19 mouse cellular contexts compared by ENCODE assay signal in the genomic region with DNA sequence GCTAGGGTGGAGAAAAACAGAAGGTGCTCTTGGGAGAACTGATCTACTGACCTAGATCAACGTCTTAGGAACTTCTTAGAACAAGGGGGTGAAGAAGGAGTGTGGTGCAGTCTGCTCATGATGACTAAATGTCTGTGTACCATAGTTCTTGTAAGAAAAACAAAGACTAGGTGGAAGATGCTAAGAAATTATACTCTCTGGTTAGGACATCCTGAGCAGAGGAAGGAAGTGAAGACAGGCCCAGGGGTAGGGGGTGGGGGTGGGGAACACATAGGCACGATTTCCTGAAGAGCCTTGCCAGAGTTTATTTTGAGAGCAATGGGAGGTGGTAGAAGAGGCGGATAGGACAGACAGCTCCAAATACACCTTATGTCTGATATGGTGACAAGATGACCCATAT. TPM values are rescaled to one million over a fixed set of nuclear protein-coding genes. Genes with fewer than 3 reads are reported as not detected.
DNase-seq lines count a peak whose midpoint lies in the region; ATAC-seq and TF ChIP-seq lines count a peak whose summit lies in the region.
"Had no signal": no experiment of that assay in that cellular context is flagged by ENCODE, and none has a peak within 500 bp of the region (broad histone marks: within the 10 kb centered on the region; RNA-seq: fewer than 3 reads in every experiment).

No protein-coding gene starts in this region.

- no peak overlapping the region for H3K9ac ChIP-seq in heart, embryonic 15.5 days
- no peak overlapping the region for H3K9ac ChIP-seq in heart, embryonic 12.5 days
- no peak overlapping the region for H3K9ac ChIP-seq in stomach, embryonic 16.5 days (ENCODE audit: low read length)
- no peak overlapping the region for H3K9ac ChIP-seq in stomach, postnatal 0 days (ENCODE audit: low read length)
- H3K9ac ChIP-seq in hindbrain, embryonic 14.5 days = no peak overlapping the region
- H3K9ac ChIP-seq: embryonic facial prominence, embryonic 15.5 days; forebrain, embryonic 12.5 days; liver, embryonic 13.5 days; neural tube, embryonic 12.5 days had no signal

- no peak for ATAC-seq in heart, embryonic 15.5 days (replicated peaks; ENCODE audit: insufficient number of reproducible peaks, insufficient read depth, low FRiP score, low read depth)
- ATAC-seq in heart, embryonic 12.5 days (ENCODE audit: insufficient number of reproducible peaks, low FRiP score) = no peak
- no peak for ATAC-seq in stomach, embryonic 16.5 days (ENCODE audit: insufficient read depth, low FRiP score)
- no peak; the same call in 1 of the 2 replicates for ATAC-seq in stomach, postnatal 0 days (ENCODE audit: low FRiP score, low TSS enrichment)
- peak; percentile 21 for ATAC-seq in inflammation-experienced regulatory T-cells, adult 6 months
- ATAC-seq in hindbrain, embryonic 14.5 days (ENCODE audit: low FRiP score) = no peak

- WGBS in heart, embryonic 15.5 days = 34% methylated on average over 3 of the region's 3 CpGs
- 43% methylated on average over 3 of the region's 3 CpGs for WGBS in heart, embryonic 12.5 days
- 69% methylated on average over 3 of the region's 3 CpGs for WGBS in stomach, embryonic 16.5 days
- 67% methylated on average over 3 of the region's 3 CpGs for WGBS in stomach, postnatal 0 days
- WGBS in hindbrain, embryonic 14.5 days = 81% methylated on average over 3 of the region's 3 CpGs

- TF ChIP-seq EP300 in stomach, postnatal 0 days (optimal IDR thresholded peaks at IDR 0.05) = no peak

- no peak for DNase-seq in stomach, postnatal 0 days (ENCODE audit: low spot score)
- no peak for DNase-seq in ovary, postnatal 36 days (ENCODE audit: low spot score)
- no peak for DNase-seq in hindbrain, embryonic 14.5 days (ENCODE audit: low spot score)
- DNase-seq: cerebellum, postnatal 10 days; embryo, embryonic 11 days; left cerebral cortex, postnatal 4 days; liver, embryonic 13.5 days; lung, postnatal 14 days; right cerebral cortex, postnatal 14 days had no signal

- no peak overlapping the region for H3K4me2 ChIP-seq in heart, embryonic 15.5 days
- no peak overlapping the region for H3K4me2 ChIP-seq in heart, embryonic 12.5 days
- H3K4me2 ChIP-seq in stomach, embryonic 16.5 days (ENCODE audit: low read depth, low read length) = no peak overlapping the region
- no peak overlapping the region for H3K4me2 ChIP-seq in stomach, postnatal 0 days (replicated peaks; ENCODE audit: low read depth)
- H3K4me2 ChIP-seq in hindbrain, embryonic 14.5 days (replicated peaks) = no peak overlapping the region
- H3K4me2 ChIP-seq: embryonic facial prominence, embryonic 15.5 days; forebrain, embryonic 12.5 days; liver, embryonic 13.5 days; neural tube, embryonic 12.5 days had no signal

- H3K27ac ChIP-seq in heart, embryonic 15.5 days = peak overlapping the region; percentile 70; the same call in 1 of the 2 replicates
- H3K27ac ChIP-seq in heart, embryonic 12.5 days (ENCODE audit: poor library complexity, severe bottlenecking) = no peak overlapping the region; the same call in 1 of the 2 replicates
- H3K27ac ChIP-seq in stomach, embryonic 16.5 days (ENCODE audit: low read length) = 0 out of 2 replicates have a peak overlapping the region, but pooled peaks have one; percentile 29
- no peak overlapping the region for H3K27ac ChIP-seq in stomach, postnatal 0 days (replicated peaks)
- H3K27ac ChIP-seq in hindbrain, embryonic 14.5 days = no peak overlapping the region
- H3K27ac ChIP-seq: embryonic facial prominence, embryonic 15.5 days; forebrain, embryonic 12.5 days; hindbrain, embryonic 10.5 days; liver, embryonic 13.5 days; midbrain, embryonic 10.5 days; neural tube, embryonic 12.5 days had no signal

- peaks cover 4% of the 10 kb centered on the region for H3K36me3 ChIP-seq in heart, embryonic 15.5 days
- peaks cover 52% of the 10 kb centered on the region for H3K36me3 ChIP-seq in heart, embryonic 12.5 days
- peaks cover 2% of the 10 kb centered on the region; the same call in 1 of the 2 replicates for H3K36me3 ChIP-seq in stomach, embryonic 16.5 days (ENCODE audit: control insufficient read depth, insufficient read depth, low read length)
- no peaks in the 10 kb centered on the region for H3K36me3 ChIP-seq in stomach, postnatal 0 days (ENCODE audit: control insufficient read depth, insufficient read depth, low read length)
- peaks cover 8% of the 10 kb centered on the region; the same call in 1 of the 2 replicates for H3K36me3 ChIP-seq in hindbrain, embryonic 14.5 days (replicated peaks; ENCODE audit: control insufficient read depth, insufficient read depth)
- H3K36me3 ChIP-seq: embryonic facial prominence, embryonic 15.5 days; forebrain, embryonic 12.5 days; G1E; liver, embryonic 13.5 days; midbrain, embryonic 10.5 days; neural tube, embryonic 12.5 days had no signal

- no peaks in the 10 kb centered on the region for H3K9me3 ChIP-seq in heart, embryonic 15.5 days (replicated peaks)
- H3K9me3 ChIP-seq in heart, embryonic 12.5 days (replicated peaks) = no peaks in the 10 kb centered on the region
- no peaks in the 10 kb centered on the region for H3K9me3 ChIP-seq in stomach, embryonic 16.5 days (replicated peaks; ENCODE audit: control insufficient read depth, low read length)
- no peaks in the 10 kb centered on the region for H3K9me3 ChIP-seq in stomach, postnatal 0 days (ENCODE audit: control insufficient read depth, low read length)
- H3K9me3 ChIP-seq in hindbrain, embryonic 14.5 days (ENCODE audit: control insufficient read depth, low read length) = no peaks in the 10 kb centered on the region
- H3K9me3 ChIP-seq: embryonic facial prominence, embryonic 15.5 days; forebrain, embryonic 12.5 days; G1E; hindbrain, embryonic 10.5 days; liver, embryonic 13.5 days; midbrain, embryonic 10.5 days; neural tube, embryonic 12.5 days had no signal

- no peak for TF ChIP-seq CTCF in stomach, postnatal 0 days (IDR thresholded peaks at IDR 0.05; ENCODE audit: low read depth)

- H3K4me3 ChIP-seq in heart, embryonic 15.5 days = no peak overlapping the region
- no peak overlapping the region for H3K4me3 ChIP-seq in heart, embryonic 12.5 days
- no peak overlapping the region for H3K4me3 ChIP-seq in stomach, embryonic 16.5 days (replicated peaks; ENCODE audit: low read length)
- H3K4me3 ChIP-seq in stomach, postnatal 0 days (ENCODE audit: low read depth, low read length) = no peak overlapping the region
- H3K4me3 ChIP-seq in hindbrain, embryonic 14.5 days (replicated peaks; ENCODE audit: low read length) = no peak overlapping the region
- H3K4me3 ChIP-seq: embryonic facial prominence, embryonic 15.5 days; forebrain, embryonic 12.5 days; hindbrain, embryonic 10.5 days; liver, embryonic 13.5 days; midbrain, embryonic 10.5 days; neural tube, embryonic 12.5 days had no signal

- H3K4me1 ChIP-seq in heart, embryonic 15.5 days (replicated peaks) = peaks cover 74% of the 10 kb centered on the region
- peaks cover 73% of the 10 kb centered on the region for H3K4me1 ChIP-seq in heart, embryonic 12.5 days (replicated peaks)
- peaks cover 18% of the 10 kb centered on the region for H3K4me1 ChIP-seq in stomach, embryonic 16.5 days (ENCODE audit: control insufficient read depth, insufficient read depth, low read length)
- H3K4me1 ChIP-seq in stomach, postnatal 0 days (replicated peaks; ENCODE audit: control insufficient read depth, insufficient read depth) = peaks cover 7% of the 10 kb centered on the region
- no peaks in the 10 kb centered on the region for H3K4me1 ChIP-seq in hindbrain, embryonic 14.5 days (replicated peaks; ENCODE audit: control insufficient read depth, insufficient read depth, low read length)
- H3K4me1 ChIP-seq: embryonic facial prominence, embryonic 15.5 days; forebrain, embryonic 12.5 days had no signal

- no peaks in the 10 kb centered on the region for H3K27me3 ChIP-seq in heart, embryonic 15.5 days
- no peaks in the 10 kb centered on the region for H3K27me3 ChIP-seq in heart, embryonic 12.5 days (replicated peaks)
- H3K27me3 ChIP-seq in stomach, embryonic 16.5 days (ENCODE audit: control insufficient read depth, insufficient read depth, low read length) = no peaks in the 10 kb centered on the region
- H3K27me3 ChIP-seq in stomach, postnatal 0 days (ENCODE audit: control insufficient read depth, insufficient read depth, low read length) = no peaks in the 10 kb centered on the region
- no peaks in the 10 kb centered on the region for H3K27me3 ChIP-seq in hindbrain, embryonic 14.5 days (ENCODE audit: control insufficient read depth, insufficient read depth, low read length)
- H3K27me3 ChIP-seq: embryonic facial prominence, embryonic 15.5 days; forebrain, embryonic 12.5 days; liver, embryonic 13.5 days; neural tube, embryonic 12.5 days had no signal

RNA-seq across cellular contexts. Expression of gene Adam19, which starts 27.6 kb away (rescaled TPM):
- 19.6 and 26.5 TPM in 2 replicates for polyA plus RNA-seq in heart, embryonic 15.5 days (2015; fragmentation: Nextera tagmentation; extraction: Ambion mirVana)
- 44.2 and 48.3 TPM in 2 replicates for polyA plus RNA-seq in heart, embryonic 12.5 days (2016; fragmentation: Nextera tagmentation; extraction: Ambion mirVana)
- 22.0 and 22.4 TPM in 2 replicates for polyA plus RNA-seq in stomach, embryonic 16.5 days (2015; fragmentation: Nextera tagmentation; extraction: Ambion mirVana)
- 4.3 and 4.9 TPM in 2 replicates for polyA plus RNA-seq in stomach, postnatal 0 days (2015; fragmentation: Nextera tagmentation; extraction: Ambion mirVana)
- 100 to 1,000 TPM in 2 of 3 experiments, 10 to 100 TPM in 1; 70.9 to 111 (median 101) TPM for polyA plus RNA-seq in inflammation-experienced regulatory T-cells, adult 6 months (2017; shearing (Covaris generic))
- polyA plus RNA-seq in hindbrain, embryonic 14.5 days (2014; fragmentation: Nextera tagmentation; extraction: Ambion mirVana) = 12.2 and 14.5 TPM in 2 replicates
- polyA plus RNA-seq: G1E had no signal

RNA-seq across cellular contexts. Expression of gene Gm12166, which starts 31.3 kb away (rescaled TPM):
- 2.9 and 4.4 TPM in 2 replicates for polyA plus RNA-seq in heart, embryonic 15.5 days (2015; fragmentation: Nextera tagmentation; extraction: Ambion mirVana)
- 3.4 and 4.0 TPM in 2 replicates for polyA plus RNA-seq in heart, embryonic 12.5 days (2016; fragmentation: Nextera tagmentation; extraction: Ambion mirVana)
- polyA plus RNA-seq in stomach, embryonic 16.5 days (2015; fragmentation: Nextera tagmentation; extraction: Ambion mirVana) = 4.7 and 7.9 TPM in 2 replicates
- polyA plus RNA-seq in stomach, postnatal 0 days (2015; fragmentation: Nextera tagmentation; extraction: Ambion mirVana) = 7.0 and 7.3 TPM in 2 replicates
- 10 to 100 TPM; 15.5 to 45.9 (median 21.9) TPM for polyA plus RNA-seq in inflammation-experienced regulatory T-cells, adult 6 months (2017; shearing (Covaris generic))
- polyA plus RNA-seq in hindbrain, embryonic 14.5 days (2014; fragmentation: Nextera tagmentation; extraction: Ambion mirVana) = 4.4 and 6.6 TPM in 2 replicates

Comparison
In these comparisons a context has a peak if more than half of its experiments do, and no peak if none do; other contexts are left out.
1. H3K27ac ChIP-seq: peak in heart, embryonic 15.5 days (single experiment) and stomach, embryonic 16.5 days (single experiment); none in heart, embryonic 12.5 days (single experiment), stomach, postnatal 0 days (single experiment) and hindbrain, embryonic 14.5 days (single experiment).